Mouse (Mus musculus) kidney, postnatal 0 days (tissue): ENCODE measurements around the gene Wnt7a. TPM values are rescaled to one million over a fixed set of nuclear protein-coding genes. Genes with fewer than 3 reads are reported as not detected.
A peak's percentile ranks its signal among the peaks of the same experiment; 100 is the strongest.

ENCODE experiments used
- ATAC-seq: fragments of 200-750 bp; cut with Nextera tagmentation; replicated peaks from 2 replicates; pipeline ENCODE4 v1.8.0; 2017; ENCODE audit warnings: low read depth, moderate number of reproducible peaks, moderate TSS enrichment, moderate library complexity; ENCODE audit not compliant: low FRiP score
- DNase-seq: peaks from one replicate; pipeline ENCODE4 v3.0.0-alpha.2; 2016; ENCODE audit warnings: low spot score
- H3K27ac ChIP-seq: fragments of 300-500 bp; sonication (generic); 2 replicates; pipeline ENCODE4 v1.5.1; 2014; ENCODE audit warnings: mild to moderate bottlenecking
- H3K27me3 ChIP-seq: fragments of 300-500 bp; sonication (generic); 2 replicates; pipeline ENCODE4 v1.6.1; 2014; ENCODE audit warnings: low read length, mixed read lengths; ENCODE audit not compliant: insufficient read depth
- H3K36me3 ChIP-seq: fragments of 300-500 bp; sonication (generic); 2 replicates; pipeline ENCODE4 v1.6.1; 2014; ENCODE audit warnings: low read length, mixed read lengths; ENCODE audit not compliant: insufficient read depth
- H3K4me1 ChIP-seq: fragments of 300-500 bp; sonication (generic); replicated peaks from 2 replicates; pipeline ENCODE4 v1.6.1; 2014; ENCODE audit warnings: antibody characterized with exemption, low read length, mixed read lengths; ENCODE audit not compliant: insufficient read depth
- H3K4me2 ChIP-seq: fragments of 300-500 bp; sonication (generic); 2 replicates; pipeline ENCODE4 v1.6.1; 2014; ENCODE audit warnings: mild to moderate bottlenecking, low read length, moderate library complexity, mixed read lengths
- H3K4me3 ChIP-seq: fragments of 300-500 bp; sonication (generic); replicated peaks from 2 replicates; pipeline ENCODE4 v1.5.1; 2014; ENCODE audit warnings: low read depth, low read length
- H3K9ac ChIP-seq: fragments of 300-500 bp; sonication (generic); 2 replicates; pipeline ENCODE4 v1.6.1; 2014; ENCODE audit warnings: low read depth, low read length
- H3K9me3 ChIP-seq: fragments of 300-500 bp; sonication (generic); replicated peaks from 2 replicates; pipeline ENCODE4 v1.6.1; 2016; ENCODE audit warnings: low read length, inconsistent platforms, mixed read lengths
- CTCF ChIP-seq: IDR thresholded peaks from 2 replicates; pipeline ENCODE4 v1.5.1; 2016; ENCODE audit warnings: antibody characterized with exemption, low read depth, mild to moderate bottlenecking, moderate library complexity
- WGBS: fragments of 180-500 bp; shearing (Covaris S2); extraction: QIAGEN DNeasy Blood & Tissue Kit; methylation state at CpG from one replicate; pipeline ENCODE4 v1.1.7; 2014; 5-methylcytosine and 5-hydroxymethylcytosine counted together
- polyA plus RNA-seq: library from polyadenylated mRNA; unstranded; fragments of >200 nt; fragmentation: Nextera tagmentation; extraction: Ambion mirVana; gene quantifications from 2 replicates; pipeline ENCODE4 v1.2.1, GENCODE M21; 2015

Gene Wnt7a
- polyA plus RNA-seq, 1 experiment from 2014 or later: 0.04 TPM

- no peak overlapping the region for H3K27ac ChIP-seq
Observed at GRCm38 (mm10) chr6:91414890-91415289, 3.7 kb upstream of the Wnt7a start.

GRCm38 (mm10) chr6:91411369-91411981 is 312 bp upstream of the Wnt7a start:
- Histone ChIP-seq H3K27me3 (peaks cover 53% of the 10 kb centered on the region), H3K36me3 (no peaks in the 10 kb centered on the region), H3K4me1 (no peaks in the 10 kb centered on the region; the same call in 1 of the 2 replicates), H3K4me2 (peak overlapping the region; percentile 85), H3K9me3 (no peaks in the 10 kb centered on the region), H3K27ac (no peak overlapping the region), H3K9ac (no peak overlapping the region), H3K4me3 (peak overlapping the region; percentile 47)
- under 1% methylated on average over 25 of the region's 47 CpGs for WGBS
- DNase-seq (peak; percentile 61), ATAC-seq (no peak)
- TF ChIP-seq CTCF: peak; percentile 89

More at GRCm38 (mm10) chr6:91414890-91415289, 3.7 kb upstream of the Wnt7a start:
- Histone ChIP-seq H3K4me3 (no peak overlapping the region), H3K9me3 (no peaks in the 10 kb centered on the region), H3K36me3 (no peaks in the 10 kb centered on the region), H3K4me1 (no peaks in the 10 kb centered on the region; the same call in 1 of the 2 replicates), H3K4me2 (no peak overlapping the region), H3K27me3 (peaks cover 39% of the 10 kb centered on the region), H3K9ac (no peak overlapping the region)
- no peak for ATAC-seq
- DNase-seq: peak; percentile 53
- peak; percentile 76 for TF ChIP-seq CTCF
- WGBS: 5% methylated on average over 4 of the region's 4 CpGs

- no peak for TF ChIP-seq CTCF
- Histone ChIP-seq H3K36me3 (no peaks in the 10 kb centered on the region), H3K27ac (no peak overlapping the region), H3K4me1 (no peaks in the 10 kb centered on the region; the same call in 1 of the 2 replicates), H3K9me3 (no peaks in the 10 kb centered on the region), H3K4me2 (peak overlapping the region; percentile 85), H3K4me3 (0 out of 2 replicates have a peak overlapping the region, but pooled peaks have one; percentile 47), H3K27me3 (peaks cover 53% of the 10 kb centered on the region), H3K9ac (no peak overlapping the region)
- 1% methylated on average over 26 of the region's 26 CpGs for WGBS
- DNase-seq (no peak), ATAC-seq (no peak)
Observed at GRCm38 (mm10) chr6:91410168-91410780, 889 bp downstream of the Wnt7a start.

- Histone ChIP-seq H3K4me3 (peak overlapping the region; percentile 3; the same call in 1 of the 2 replicates), H3K9me3 (no peaks in the 10 kb centered on the region), H3K9ac (no peak overlapping the region), H3K27me3 (peaks cover 53% of the 10 kb centered on the region), H3K4me2 (peak overlapping the region; percentile 85), H3K4me1 (no peaks in the 10 kb centered on the region; the same call in 1 of the 2 replicates), H3K27ac (no peak overlapping the region), H3K36me3 (no peaks in the 10 kb centered on the region)
- WGBS: under 1% methylated on average over 34 of the region's 34 CpGs
- TF ChIP-seq CTCF: no peak
- DNase-seq: peak; percentile 28
- 0 out of 2 replicates have a peak, but pooled peaks have one; percentile 29 for ATAC-seq
Observed at GRCm38 (mm10) chr6:91409448-91410167, 1.6 kb downstream of the Wnt7a start.

- H3K27ac ChIP-seq: no peak overlapping the region
- peaks cover 47% of the 10 kb centered on the region for H3K27me3 ChIP-seq
- H3K4me2 ChIP-seq: no peak overlapping the region
- DNase-seq: no peak
- ATAC-seq: no peak
- H3K36me3 ChIP-seq: no peaks in the 10 kb centered on the region
- H3K4me1 ChIP-seq: no peaks in the 10 kb centered on the region; the same call in 1 of the 2 replicates
- WGBS: 56% methylated on average over 13 of the region's 13 CpGs
- no peak overlapping the region for H3K9ac ChIP-seq
- no peak overlapping the region for H3K4me3 ChIP-seq
- no peak for TF ChIP-seq CTCF
- H3K9me3 ChIP-seq: no peaks in the 10 kb centered on the region
Observed at GRCm38 (mm10) chr6:91408616-91409015, 2.5 kb downstream of the Wnt7a start.

- 62% methylated on average over 5 of the region's 5 CpGs for WGBS
- Histone ChIP-seq H3K36me3 (no peaks in the 10 kb centered on the region), H3K4me2 (no peak overlapping the region), H3K27me3 (no peaks in the 10 kb centered on the region), H3K27ac (no peak overlapping the region), H3K4me1 (no peaks in the 10 kb centered on the region), H3K9me3 (no peaks in the 10 kb centered on the region), H3K9ac (no peak overlapping the region), H3K4me3 (no peak overlapping the region)
- DNase-seq: no peak
- no peak for TF ChIP-seq CTCF
- ATAC-seq: no peak
Observed at GRCm38 (mm10) chr6:91401591-91401990, 9.6 kb downstream of the Wnt7a start.
